Mouse (Mus musculus): Measurements from ENCODE around the gene Camk2g.

DNA sequence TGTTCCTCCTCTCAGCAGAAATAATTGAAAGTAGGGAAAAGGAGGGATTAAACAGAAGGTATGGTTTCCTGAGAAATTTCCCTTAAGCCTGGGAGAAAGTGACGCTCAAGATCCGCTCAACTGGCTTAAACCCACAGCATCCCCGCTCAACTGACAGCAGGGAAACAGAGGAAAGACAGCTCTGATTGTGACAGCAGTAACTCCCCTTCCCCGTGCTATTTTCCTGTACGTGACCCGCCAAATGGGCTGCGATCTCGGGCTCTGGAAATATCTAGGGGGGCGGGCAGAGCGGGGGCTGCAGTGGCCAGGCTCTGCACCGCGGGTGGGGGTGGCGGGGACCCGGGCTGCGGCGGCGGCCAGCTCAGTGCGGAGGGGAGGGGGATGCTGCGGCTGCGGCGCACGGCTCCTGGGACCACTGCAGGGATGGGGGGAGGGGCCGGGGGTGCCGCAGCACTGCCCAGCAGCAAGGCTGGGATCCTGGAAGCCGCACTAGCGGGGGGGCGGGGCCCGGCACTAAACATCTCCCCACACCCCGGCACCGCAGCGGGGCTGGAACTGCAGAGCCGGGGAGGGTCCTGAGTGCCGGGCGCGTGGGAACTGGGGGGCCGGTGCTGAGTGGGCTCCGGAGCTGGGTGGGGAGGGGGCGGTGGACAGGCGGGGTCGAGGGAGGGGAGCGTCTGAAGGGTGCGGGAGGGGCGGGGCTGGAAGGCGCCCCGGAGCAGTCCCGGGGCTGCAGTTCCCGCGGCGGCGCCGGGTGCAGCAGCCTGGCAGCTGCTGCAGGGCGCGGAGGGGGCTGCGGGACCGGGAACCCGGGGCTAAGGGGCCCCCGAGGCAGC lies 748 bp downstream of the Camk2g start:
- no peak for TF ChIP-seq CTCF (IDR thresholded peaks at IDR 0.05; ENCODE audit: extremely low read depth, insufficient read length, insufficient replicate concordance, low read depth, low read length)
- TF ChIP-seq POLR2A (IDR thresholded peaks at IDR 0.05; ENCODE audit: low read depth, low read length): no peak
